Mouse (Mus musculus): ENCODE measurements around the gene Zcrb1. TPM values are rescaled to one million over a fixed set of nuclear protein-coding genes. Genes with fewer than 3 reads are reported as not detected.

Gene Zcrb1
- polyA plus RNA-seq (2014; fragmentation: Nextera tagmentation; extraction: Ambion mirVana) = 171 and 172 TPM in 2 replicates

- H3K9ac ChIP-seq (replicated peaks; ENCODE audit: low read depth, low read length) = peak within 1 kb of the TSS; percentile 95
- H3K27ac ChIP-seq (ENCODE audit: low read depth, low read length) = peak within 1 kb of the TSS; percentile 76
- peak; percentile 95 for ATAC-seq (ENCODE audit: low read depth)
- H3K4me3 ChIP-seq (ENCODE audit: low read depth, low read length) = peak within 1 kb of the TSS; percentile 98
- no peaks in the 10 kb centered on the region for H3K9me3 ChIP-seq (ENCODE audit: control insufficient read depth, low read length)
- peaks cover 23% of the 10 kb centered on the region for H3K4me1 ChIP-seq (ENCODE audit: control insufficient read depth, insufficient read depth, low read length)
- no peaks in the 10 kb centered on the region for H3K27me3 ChIP-seq (ENCODE audit: control insufficient read depth, insufficient read depth, low read length)
- WGBS = under 1% methylated on average over 100 of the region's 100 CpGs
- H3K36me3 ChIP-seq (ENCODE audit: control insufficient read depth, insufficient read depth, low read length) = peaks cover 4% of the 10 kb centered on the region
- peak within 1 kb of the TSS; percentile 78 for H3K4me2 ChIP-seq (ENCODE audit: low read depth, low read length)
Measured at GRCm38 (mm10) chr15:93397826-93398698, at the start of gene Zcrb1, which contains the start of gene Pphln1. TSS of gene Zcrb1 (minus strand) at chr15:93398334. TSS of gene Pphln1 (plus strand) at chr15:93398350.

GRCm38 (mm10) chr15:93443676-93444075 lies 45.5 kb upstream of the Zcrb1 start:
- Histone ChIP-seq H3K4me2 (ENCODE audit: low read depth, low read length) (no peak overlapping the region), H3K27ac (ENCODE audit: low read depth, low read length) (no peak overlapping the region), H3K9ac (replicated peaks; ENCODE audit: low read depth, low read length) (no peak overlapping the region), H3K4me3 (ENCODE audit: low read depth, low read length) (no peak overlapping the region), H3K36me3 (ENCODE audit: control insufficient read depth, insufficient read depth, low read length) (peaks cover 8% of the 10 kb centered on the region; the same call in 1 of the 2 replicates), H3K27me3 (ENCODE audit: control insufficient read depth, insufficient read depth, low read length) (no peaks in the 10 kb centered on the region), H3K4me1 (ENCODE audit: control insufficient read depth, insufficient read depth, low read length) (no peaks in the 10 kb centered on the region), H3K9me3 (ENCODE audit: control insufficient read depth, low read length) (no peaks in the 10 kb centered on the region)
- no peak for ATAC-seq (ENCODE audit: low read depth)
- WGBS = 87% methylated on average over 6 of the region's 6 CpGs

GRCm38 (mm10) chr15:93442271-93442670 lies 44.1 kb upstream of the Zcrb1 start:
- Histone ChIP-seq H3K4me3 (ENCODE audit: low read depth, low read length) (no peak overlapping the region), H3K9me3 (ENCODE audit: control insufficient read depth, low read length) (no peaks in the 10 kb centered on the region), H3K4me1 (ENCODE audit: control insufficient read depth, insufficient read depth, low read length) (no peaks in the 10 kb centered on the region), H3K36me3 (ENCODE audit: control insufficient read depth, insufficient read depth, low read length) (peaks cover 6% of the 10 kb centered on the region; the same call in 1 of the 2 replicates), H3K4me2 (ENCODE audit: low read depth, low read length) (no peak overlapping the region), H3K27me3 (ENCODE audit: control insufficient read depth, insufficient read depth, low read length) (no peaks in the 10 kb centered on the region), H3K9ac (replicated peaks; ENCODE audit: low read depth, low read length) (no peak overlapping the region), H3K27ac (ENCODE audit: low read depth, low read length) (no peak overlapping the region)
- 93% methylated on average over 4 of the region's 4 CpGs for WGBS
- no peak for ATAC-seq (ENCODE audit: low read depth)

GRCm38 (mm10) chr15:93438663-93439062 lies 40.5 kb upstream of the Zcrb1 start:
- Histone ChIP-seq H3K9me3 (ENCODE audit: control insufficient read depth, low read length) (no peaks in the 10 kb centered on the region), H3K27me3 (ENCODE audit: control insufficient read depth, insufficient read depth, low read length) (no peaks in the 10 kb centered on the region), H3K27ac (ENCODE audit: low read depth, low read length) (no peak overlapping the region), H3K4me2 (ENCODE audit: low read depth, low read length) (no peak overlapping the region), H3K4me3 (ENCODE audit: low read depth, low read length) (no peak overlapping the region), H3K4me1 (ENCODE audit: control insufficient read depth, insufficient read depth, low read length) (no peaks in the 10 kb centered on the region), H3K9ac (replicated peaks; ENCODE audit: low read depth, low read length) (no peak overlapping the region), H3K36me3 (ENCODE audit: control insufficient read depth, insufficient read depth, low read length) (peaks cover 6% of the 10 kb centered on the region; the same call in 1 of the 2 replicates)
- peak; percentile 73 for ATAC-seq (ENCODE audit: low read depth)
- 42% methylated on average over 5 of the region's 5 CpGs for WGBS

GRCm38 (mm10) chr15:93435998-93436397 lies 37.9 kb upstream of the Zcrb1 start:
- no peak overlapping the region for H3K4me2 ChIP-seq (ENCODE audit: low read depth, low read length)
- H3K4me3 ChIP-seq (ENCODE audit: low read depth, low read length) = no peak overlapping the region
- H3K9me3 ChIP-seq (ENCODE audit: control insufficient read depth, low read length) = no peaks in the 10 kb centered on the region
- no peak overlapping the region for H3K9ac ChIP-seq (replicated peaks; ENCODE audit: low read depth, low read length)
- H3K36me3 ChIP-seq (ENCODE audit: control insufficient read depth, insufficient read depth, low read length) = no peaks in the 10 kb centered on the region
- no peak overlapping the region for H3K27ac ChIP-seq (ENCODE audit: low read depth, low read length)
- ATAC-seq (ENCODE audit: low read depth) = no peak
- no peaks in the 10 kb centered on the region for H3K27me3 ChIP-seq (ENCODE audit: control insufficient read depth, insufficient read depth, low read length)
- WGBS = 96% methylated on average over 12 of the region's 12 CpGs
- no peaks in the 10 kb centered on the region for H3K4me1 ChIP-seq (ENCODE audit: control insufficient read depth, insufficient read depth, low read length)

- Histone ChIP-seq H3K4me2 (ENCODE audit: low read depth, low read length) (no peak overlapping the region), H3K9me3 (ENCODE audit: control insufficient read depth, low read length) (no peaks in the 10 kb centered on the region), H3K4me3 (ENCODE audit: low read depth, low read length) (no peak overlapping the region), H3K27ac (ENCODE audit: low read depth, low read length) (no peak overlapping the region), H3K36me3 (ENCODE audit: control insufficient read depth, insufficient read depth, low read length) (no peaks in the 10 kb centered on the region), H3K27me3 (ENCODE audit: control insufficient read depth, insufficient read depth, low read length) (no peaks in the 10 kb centered on the region), H3K9ac (replicated peaks; ENCODE audit: low read depth, low read length) (no peak overlapping the region), H3K4me1 (ENCODE audit: control insufficient read depth, insufficient read depth, low read length) (no peaks in the 10 kb centered on the region)
- 47% methylated on average over 11 of the region's 11 CpGs for WGBS
- no peak for ATAC-seq (ENCODE audit: low read depth)
Measured at GRCm38 (mm10) chr15:93433811-93434210, 35.7 kb upstream of the Zcrb1 start.

GRCm38 (mm10) chr15:93422537-93422936 lies 24.4 kb upstream of the Zcrb1 start:
- H3K4me3 ChIP-seq (ENCODE audit: low read depth, low read length) = no peak overlapping the region
- no peak for ATAC-seq (ENCODE audit: low read depth)
- H3K9me3 ChIP-seq (ENCODE audit: control insufficient read depth, low read length) = no peaks in the 10 kb centered on the region
- H3K27ac ChIP-seq (ENCODE audit: low read depth, low read length) = no peak overlapping the region
- H3K27me3 ChIP-seq (ENCODE audit: control insufficient read depth, insufficient read depth, low read length) = no peaks in the 10 kb centered on the region
- WGBS = 96% methylated on average over 1 of the region's 1 CpGs
- H3K4me1 ChIP-seq (ENCODE audit: control insufficient read depth, insufficient read depth, low read length) = no peaks in the 10 kb centered on the region
- H3K9ac ChIP-seq (replicated peaks; ENCODE audit: low read depth, low read length) = no peak overlapping the region
- no peaks in the 10 kb centered on the region for H3K36me3 ChIP-seq (ENCODE audit: control insufficient read depth, insufficient read depth, low read length)
- no peak overlapping the region for H3K4me2 ChIP-seq (ENCODE audit: low read depth, low read length)

- no peak for ATAC-seq (ENCODE audit: low read depth)
- WGBS = 83% methylated on average over 7 of the region's 7 CpGs
- Histone ChIP-seq H3K4me1 (ENCODE audit: control insufficient read depth, insufficient read depth, low read length) (no peaks in the 10 kb centered on the region), H3K4me2 (ENCODE audit: low read depth, low read length) (no peak overlapping the region), H3K9me3 (ENCODE audit: control insufficient read depth, low read length) (no peaks in the 10 kb centered on the region), H3K4me3 (ENCODE audit: low read depth, low read length) (no peak overlapping the region), H3K27ac (ENCODE audit: low read depth, low read length) (no peak overlapping the region), H3K27me3 (ENCODE audit: control insufficient read depth, insufficient read depth, low read length) (no peaks in the 10 kb centered on the region), H3K36me3 (ENCODE audit: control insufficient read depth, insufficient read depth, low read length) (no peaks in the 10 kb centered on the region), H3K9ac (replicated peaks; ENCODE audit: low read depth, low read length) (no peak overlapping the region)
Measured at GRCm38 (mm10) chr15:93420596-93420995, 22.5 kb upstream of the Zcrb1 start.

- H3K9me3 ChIP-seq (ENCODE audit: control insufficient read depth, low read length) = no peaks in the 10 kb centered on the region
- WGBS = 89% methylated on average over 6 of the region's 6 CpGs
- no peaks in the 10 kb centered on the region for H3K4me1 ChIP-seq (ENCODE audit: control insufficient read depth, insufficient read depth, low read length)
- no peak overlapping the region for H3K27ac ChIP-seq (ENCODE audit: low read depth, low read length)
- H3K9ac ChIP-seq (replicated peaks; ENCODE audit: low read depth, low read length) = no peak overlapping the region
- no peak for ATAC-seq (ENCODE audit: low read depth)
- no peak overlapping the region for H3K4me3 ChIP-seq (ENCODE audit: low read depth, low read length)
- H3K27me3 ChIP-seq (ENCODE audit: control insufficient read depth, insufficient read depth, low read length) = no peaks in the 10 kb centered on the region
- H3K36me3 ChIP-seq (ENCODE audit: control insufficient read depth, insufficient read depth, low read length) = 0 out of 2 replicates have a peak, but pooled peaks cover 5% of the 10 kb centered on the region
- no peak overlapping the region for H3K4me2 ChIP-seq (ENCODE audit: low read depth, low read length)
Measured at GRCm38 (mm10) chr15:93416300-93416699, 18.2 kb upstream of the Zcrb1 start.

Data from neural tube, embryonic 14.5 days (tissue).